Mouse (Mus musculus) activated CD4-positive, CD25-positive, alpha-beta regulatory T cell, adult 4 months (primary cell): ENCODE results near the gene Plau. TPM values are rescaled to one million over a fixed set of nuclear protein-coding genes. Genes with fewer than 3 reads are reported as not detected.

Experiments
- ATAC-seq: one replicate; pipeline ENCODE4 v1.8.0; 2017
- polyA plus RNA-seq, 2 experiments: library from polyadenylated mRNA; unstranded; fragments of 100-300 nt; shearing (Covaris generic); gene quantifications; one replicate each; pipeline ENCODE4 v1.2.1; 2017

The Plau gene
- polyA plus RNA-seq, 2 experiments from 2014 or later, result not detected

DNA sequence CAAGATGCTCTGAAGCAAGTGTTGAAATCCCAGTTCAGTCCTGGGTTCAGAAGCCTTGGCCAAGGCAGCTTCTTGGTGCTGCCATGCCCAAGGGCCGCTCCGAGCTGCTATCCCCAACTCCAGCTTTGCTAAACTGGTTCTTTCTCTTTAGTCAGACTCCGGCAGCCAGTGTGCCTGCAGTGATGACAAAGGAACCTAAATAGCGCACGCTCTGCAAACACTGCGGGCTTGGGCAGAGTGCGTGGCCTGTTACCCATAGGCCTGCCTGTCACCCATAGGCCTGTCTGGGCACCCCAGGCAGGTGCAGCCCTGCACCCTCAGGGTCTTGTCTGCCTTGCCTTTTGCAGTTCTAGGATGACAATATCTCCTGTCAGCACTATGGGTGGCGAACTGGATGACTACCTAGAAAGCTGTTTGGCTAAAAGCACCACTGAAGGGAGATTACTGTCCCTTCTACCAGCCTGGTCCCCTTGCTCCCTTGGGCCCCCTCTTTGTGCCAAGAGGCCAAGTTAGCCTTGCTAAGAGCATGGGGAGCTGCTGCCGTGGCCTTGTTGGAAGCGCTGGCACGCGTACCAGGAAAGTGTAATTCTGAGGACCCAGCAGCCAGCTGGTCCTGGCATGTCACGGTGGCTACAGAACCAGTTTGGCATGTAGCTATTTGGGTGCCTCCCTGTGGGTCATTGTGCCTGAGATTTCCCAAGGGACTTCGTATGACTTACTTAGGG is 30.2 kb upstream of the Plau start:
- ATAC-seq, result no peak

DNA sequence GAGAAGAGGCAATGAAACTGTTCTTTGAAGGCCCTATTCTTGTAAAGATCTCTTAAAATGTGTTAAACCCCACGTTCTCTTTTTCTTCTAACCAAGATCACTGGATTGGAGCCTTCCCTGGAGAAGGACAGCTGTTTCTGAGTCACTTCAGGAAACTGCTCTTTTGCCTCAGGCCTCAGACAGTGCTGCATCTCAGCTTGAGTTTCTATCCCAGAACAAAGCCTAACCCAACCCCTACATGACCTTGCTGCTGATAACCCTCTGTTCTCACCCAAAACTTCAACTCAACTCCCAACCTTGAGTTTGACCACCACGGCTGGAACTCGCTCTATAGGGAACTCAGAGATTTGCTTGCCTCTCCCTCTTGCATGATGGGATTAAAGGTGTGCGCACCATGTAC is 27.1 kb upstream of the Plau start:
- no peak for ATAC-seq

DNA sequence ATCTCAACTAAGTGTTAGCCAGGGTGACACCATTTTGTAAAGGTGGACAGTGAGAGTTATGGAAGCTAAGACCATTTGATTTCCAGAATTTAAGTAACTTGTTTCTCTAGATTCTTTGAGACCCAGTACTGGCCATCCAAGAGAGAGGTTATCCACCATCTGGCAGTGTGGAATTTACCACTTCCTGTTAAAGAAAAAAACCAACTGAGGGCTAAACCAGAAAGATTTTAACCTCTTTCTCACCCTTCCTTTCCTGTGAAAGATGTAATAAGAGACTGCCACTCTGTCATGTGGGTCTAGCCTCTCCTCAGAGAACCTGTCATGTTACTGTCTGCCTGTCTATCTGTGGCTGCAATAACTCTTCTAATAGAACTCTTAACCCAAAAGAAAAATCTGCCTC is 26.6 kb upstream of the Plau start:
- ATAC-seq, result no peak

DNA sequence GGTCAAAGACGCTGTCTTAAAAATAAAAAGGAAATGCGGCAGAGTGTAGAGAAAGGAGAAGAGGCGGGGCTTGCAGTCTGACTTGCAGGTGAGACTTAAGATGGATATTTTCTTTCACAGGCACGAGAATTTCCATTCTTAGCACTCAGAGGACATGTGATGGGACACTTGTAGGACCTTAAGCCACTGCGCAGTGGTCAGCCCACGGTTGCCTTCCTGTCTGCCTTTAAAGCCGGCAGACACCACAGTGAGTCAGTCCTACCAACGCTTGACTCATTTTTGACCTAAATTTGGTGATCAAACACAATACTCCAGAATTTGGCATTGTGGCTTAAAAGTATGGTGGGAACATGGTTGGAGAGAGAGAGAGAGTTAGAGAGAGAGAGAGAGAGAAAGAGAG is 25.2 kb upstream of the Plau start:
- ATAC-seq, result no peak

DNA sequence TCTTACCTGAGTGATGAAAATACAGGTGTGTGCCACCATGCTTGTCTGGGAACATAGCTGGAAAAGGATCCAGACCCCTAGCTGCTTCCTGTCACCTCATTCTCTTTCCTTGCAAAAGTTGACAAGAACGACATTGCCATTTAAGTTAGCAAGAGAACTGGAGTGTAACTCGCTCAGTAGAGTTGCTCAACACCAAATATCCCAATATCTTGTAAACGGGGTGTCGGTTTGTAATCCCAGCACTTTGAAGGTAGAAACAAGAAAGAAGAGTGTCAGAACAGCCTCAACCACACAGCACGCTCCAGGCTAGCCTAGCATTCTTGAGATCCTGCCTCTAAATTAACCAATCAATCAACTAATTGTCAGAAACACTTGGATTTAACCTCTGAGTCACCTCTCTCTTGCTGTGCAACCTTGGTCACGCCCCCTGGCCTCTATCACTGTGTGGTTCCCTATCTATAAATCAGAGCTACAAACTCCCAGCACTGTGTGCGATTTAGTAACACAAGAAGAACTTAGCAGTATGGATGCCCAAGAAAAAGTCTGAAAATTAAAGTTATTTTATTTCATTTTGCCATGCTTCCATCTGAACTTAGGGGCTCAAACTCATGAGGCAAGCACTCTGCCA is 24.6 kb upstream of the Plau start:
- ATAC-seq, result no peak

DNA sequence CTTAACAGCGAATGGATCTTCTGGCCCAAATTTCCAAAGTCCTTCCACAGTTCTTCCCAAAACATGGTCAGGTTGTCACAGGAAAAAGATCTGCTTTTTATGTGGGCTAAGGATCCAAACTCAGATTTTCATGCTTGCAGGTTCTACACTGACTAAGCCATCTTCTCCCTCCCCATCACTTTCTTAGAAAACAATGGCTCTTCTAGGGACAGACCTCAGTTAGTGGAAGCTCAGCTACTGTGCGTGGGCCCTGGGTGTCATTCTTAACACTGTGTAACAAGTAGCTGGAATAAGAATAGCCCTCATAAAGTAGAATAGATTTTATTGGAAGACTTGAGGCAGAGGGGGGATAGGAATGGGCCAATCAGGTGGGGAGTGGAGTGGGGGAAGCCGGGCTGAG is 21.0 kb upstream of the Plau start:
- no peak for ATAC-seq

DNA sequence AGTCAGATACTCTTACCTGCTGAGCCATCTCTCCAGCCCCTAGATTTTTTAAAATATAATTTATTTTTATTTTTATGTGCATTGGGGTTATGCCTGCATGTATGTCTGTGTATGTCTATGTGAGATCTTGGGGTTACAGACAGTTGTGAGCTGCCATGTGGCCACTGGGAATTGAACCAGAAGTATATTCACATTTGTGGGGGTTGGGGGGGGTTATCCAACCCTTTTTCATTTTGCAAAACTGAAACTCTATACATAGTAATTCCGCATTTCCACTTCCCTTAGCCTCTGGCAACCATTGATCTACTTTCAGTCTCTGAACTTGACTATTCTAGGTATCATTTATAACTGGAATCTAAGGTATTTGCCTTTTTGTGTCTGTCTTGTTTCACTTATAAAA is 11.9 kb upstream of the Plau start:
- ATAC-seq, result no peak

DNA sequence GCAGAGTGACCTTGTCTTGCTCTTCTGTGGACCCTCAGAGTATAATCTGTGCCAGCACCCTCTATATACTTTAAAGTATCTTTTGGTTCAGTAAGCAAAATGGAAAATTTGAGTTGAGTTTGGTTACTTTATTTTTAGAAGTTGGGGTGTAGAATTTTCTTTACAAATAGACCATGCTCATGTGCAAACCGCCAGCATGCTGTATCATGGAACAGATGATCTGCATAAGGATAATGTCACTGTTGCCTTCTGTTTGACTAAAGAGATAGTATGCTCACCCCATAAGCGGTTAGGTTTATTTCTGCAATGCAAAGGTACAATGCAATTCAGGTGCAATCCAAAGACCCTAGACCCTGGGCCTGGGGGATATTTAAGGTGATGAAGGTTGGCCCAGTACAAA is 10.9 kb upstream of the Plau start:
- no peak for ATAC-seq

DNA sequence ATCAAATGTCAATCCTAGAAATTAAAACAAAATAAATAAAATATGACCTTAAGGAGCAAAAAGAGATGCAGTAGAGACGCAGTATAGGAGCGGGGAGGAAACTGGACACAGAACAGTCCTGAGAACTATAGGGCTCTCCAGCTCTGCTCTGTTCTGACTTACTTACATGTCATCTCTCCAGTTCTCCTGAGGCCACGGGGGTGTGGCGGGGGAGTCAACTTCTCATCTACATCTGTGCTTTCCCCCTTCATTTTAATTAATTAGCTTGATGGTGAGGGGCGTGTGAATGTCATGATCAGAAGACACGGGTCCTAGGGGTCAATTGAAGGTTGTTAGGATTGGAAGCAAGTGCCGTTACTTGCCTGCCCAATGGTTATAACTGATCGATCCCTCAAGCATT is 9.4 kb upstream of the Plau start:
- ATAC-seq, result no peak

DNA sequence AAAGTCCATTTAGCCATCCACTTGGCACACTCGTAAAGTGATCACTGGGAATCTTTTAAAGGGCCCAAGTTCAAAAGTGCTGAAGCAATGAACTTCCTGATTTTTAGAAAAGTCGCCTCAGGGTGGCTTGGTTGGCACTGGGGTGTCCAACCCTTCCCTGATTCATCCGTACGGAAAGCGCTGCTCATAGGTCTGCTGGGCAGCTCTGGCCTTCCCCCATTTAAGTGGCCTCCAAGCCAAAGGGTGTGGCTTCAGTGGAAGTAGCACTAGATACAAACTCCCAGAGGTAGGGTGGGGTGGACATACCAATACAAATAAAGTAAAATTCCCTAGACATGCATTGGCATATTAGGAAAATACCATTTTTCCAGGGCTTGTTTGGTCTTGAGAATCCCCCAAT is 9.0 kb upstream of the Plau start:
- ATAC-seq, result no peak

DNA sequence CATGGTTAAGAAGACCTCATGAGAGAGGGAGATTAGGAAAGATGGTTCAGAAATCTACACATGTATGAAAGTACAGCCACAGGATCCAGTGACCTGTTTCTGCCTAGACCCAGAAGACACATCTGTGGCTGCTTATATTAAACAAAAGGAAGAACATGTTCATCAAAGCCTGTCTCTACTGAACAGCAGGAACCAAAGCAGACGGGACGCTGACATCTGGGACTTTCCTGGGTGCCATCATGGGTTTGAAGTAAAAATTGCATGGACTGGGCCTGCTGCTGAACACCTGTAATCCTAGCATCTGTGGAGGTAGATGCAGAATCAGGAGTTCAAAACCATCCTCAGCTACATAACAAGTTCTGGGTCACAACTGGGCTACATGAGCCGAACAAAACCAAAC is 7.9 kb upstream of the Plau start:
- ATAC-seq, result peak; percentile 54

DNA sequence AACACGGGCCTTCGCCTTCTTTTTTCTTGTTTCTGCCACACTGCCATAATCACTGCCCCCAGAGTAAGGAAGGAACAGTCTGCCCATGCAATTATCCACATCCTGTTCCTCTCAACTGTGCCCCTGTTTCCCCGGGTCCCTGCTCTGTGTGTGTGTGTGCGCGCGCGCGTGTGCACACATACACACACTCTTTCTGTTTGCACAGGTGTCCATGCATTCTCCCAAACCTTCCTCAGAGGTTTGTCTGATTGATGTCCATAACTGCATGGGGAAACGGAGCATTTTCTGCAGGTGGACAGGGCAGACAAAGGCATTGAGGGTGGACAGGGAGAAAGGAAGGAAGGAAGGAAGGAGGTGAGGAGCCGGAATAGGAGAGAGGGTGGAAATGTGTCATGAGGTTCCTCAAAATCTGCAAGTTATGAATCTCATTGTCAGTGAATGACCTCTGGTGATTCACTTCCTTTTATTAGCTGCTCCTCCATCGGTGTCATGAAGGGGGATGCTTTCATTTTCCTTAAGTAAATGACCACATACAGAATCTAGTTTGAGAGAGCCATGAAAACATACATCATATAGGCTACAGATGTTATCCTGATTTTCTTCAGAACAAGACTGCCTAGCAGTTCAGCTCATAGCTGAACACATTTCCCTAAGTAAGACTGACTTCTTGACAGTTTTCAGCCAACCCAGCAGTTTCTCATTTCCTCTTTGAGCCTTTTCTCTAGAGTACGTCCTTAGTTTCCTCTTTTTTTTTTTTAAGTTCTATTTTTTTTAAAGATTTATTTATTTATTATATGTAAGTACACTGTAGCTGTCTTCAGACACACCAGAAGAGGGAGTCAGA is 6.7 kb upstream of the Plau start:
- no peak for ATAC-seq

DNA sequence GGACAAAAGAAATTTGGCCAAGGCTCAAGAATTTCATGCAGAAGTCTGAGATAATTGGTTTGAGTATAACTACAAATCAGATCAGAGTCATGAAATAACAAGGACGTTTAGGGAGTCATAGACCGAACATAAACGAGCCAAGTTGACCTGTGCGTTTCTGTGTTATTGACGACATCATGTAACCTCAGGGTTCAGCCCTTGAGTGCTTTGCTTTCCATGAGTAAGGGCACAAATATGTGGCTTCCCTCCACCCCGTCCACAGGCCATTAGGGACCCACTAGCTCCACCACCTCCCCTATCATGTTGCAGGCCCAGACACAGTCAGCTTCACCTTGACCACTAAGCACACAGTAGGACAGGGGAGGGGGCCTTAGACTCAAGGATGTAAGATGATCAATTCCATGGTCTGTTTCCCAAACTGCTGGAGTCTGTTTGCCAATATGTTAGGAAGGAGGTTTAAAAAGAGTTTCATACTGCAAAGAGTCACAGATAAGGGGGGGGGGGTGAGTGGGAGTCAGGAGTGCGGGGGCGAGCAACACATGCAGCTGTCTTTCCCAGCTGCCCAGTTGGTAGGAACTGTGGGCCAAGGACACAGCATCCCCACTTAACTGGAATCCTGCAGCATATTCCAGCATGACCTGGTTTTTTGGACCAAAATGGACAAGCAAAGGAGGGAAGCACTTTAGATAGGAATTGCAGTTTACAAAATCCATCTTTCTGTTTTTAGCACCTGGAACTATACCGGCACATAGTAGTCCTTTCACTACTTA is 5.1 kb upstream of the Plau start:
- no peak for ATAC-seq

DNA sequence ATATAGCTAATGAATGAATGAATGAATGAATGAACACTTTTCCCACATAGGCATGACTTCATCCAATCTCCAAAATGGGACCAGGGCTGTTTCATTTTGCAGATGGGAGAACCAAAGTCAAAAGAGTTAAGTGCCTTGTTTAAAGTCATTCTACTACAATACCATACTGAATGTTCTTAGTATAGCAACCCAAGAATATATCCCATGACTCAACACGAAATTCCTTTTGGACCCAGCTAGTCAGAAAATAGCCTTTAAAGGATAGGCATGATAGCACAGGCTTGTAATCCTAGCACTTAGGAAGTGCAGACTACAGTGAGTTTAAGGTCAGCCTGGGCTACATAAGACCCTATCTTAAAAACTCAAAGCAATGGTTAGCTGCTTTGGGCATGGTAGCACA is 4.5 kb upstream of the Plau start:
- ATAC-seq, result no peak

DNA sequence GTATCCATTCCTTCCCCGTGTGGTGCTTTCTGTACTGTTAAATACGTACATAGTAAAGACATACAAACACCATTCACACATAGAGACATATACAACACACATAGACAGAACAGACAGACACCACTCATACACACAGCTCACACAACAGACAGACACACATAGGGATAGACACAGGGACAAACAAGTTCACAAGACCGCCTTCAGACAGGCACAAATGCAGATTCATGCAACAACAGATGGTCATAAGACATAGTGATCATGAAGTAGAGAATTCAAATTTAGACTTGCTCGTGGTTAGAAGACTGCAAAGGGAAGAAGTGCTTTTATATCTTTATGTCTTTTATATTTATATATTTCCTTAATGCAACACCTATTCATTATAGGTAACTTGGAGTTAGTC is 2.9 kb upstream of the Plau start:
- no peak for ATAC-seq

DNA sequence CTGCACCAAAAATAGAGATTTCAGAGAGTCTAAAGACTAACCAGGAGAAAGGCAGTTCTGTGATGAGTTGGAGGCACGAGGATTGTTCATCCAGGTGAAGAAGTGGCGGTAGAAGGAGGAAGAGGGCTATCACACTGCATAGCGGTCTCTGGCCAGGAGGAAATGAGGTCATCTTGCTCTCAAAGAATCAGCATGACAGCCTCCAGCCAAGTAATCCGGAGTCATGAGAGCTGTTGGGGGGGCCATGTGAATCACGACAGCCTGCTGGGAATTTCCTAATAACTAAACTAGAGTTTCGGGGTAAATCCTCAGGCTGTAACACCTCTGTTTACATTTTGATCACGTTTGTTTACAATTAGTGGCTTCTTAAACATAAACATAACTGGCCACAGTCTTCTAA is 2.3 kb upstream of the Plau start:
- no peak for ATAC-seq

DNA sequence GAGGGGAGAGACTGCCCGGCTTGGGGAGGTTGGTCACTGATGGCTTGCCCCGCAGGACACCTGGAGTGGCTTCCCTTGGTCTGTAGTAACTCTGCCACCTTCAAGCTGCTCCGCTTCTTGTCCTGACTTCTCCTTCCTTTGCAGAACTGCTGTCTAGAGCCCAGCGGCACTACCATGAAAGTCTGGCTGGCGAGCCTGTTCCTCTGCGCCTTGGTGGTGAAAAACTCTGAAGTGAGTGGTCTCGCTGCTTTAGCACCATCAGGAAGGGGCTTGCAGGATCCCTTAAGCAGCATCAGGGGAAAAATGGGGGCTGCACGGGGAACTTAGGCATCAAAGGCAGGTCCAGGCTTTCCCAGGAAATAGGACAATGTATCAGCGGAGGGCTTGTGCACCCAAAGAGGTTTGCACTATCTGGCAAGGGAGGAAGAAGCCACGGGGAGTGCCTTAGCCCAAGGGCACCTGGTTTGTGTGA is 481 bp downstream of the Plau start:
- ATAC-seq, result no peak

DNA sequence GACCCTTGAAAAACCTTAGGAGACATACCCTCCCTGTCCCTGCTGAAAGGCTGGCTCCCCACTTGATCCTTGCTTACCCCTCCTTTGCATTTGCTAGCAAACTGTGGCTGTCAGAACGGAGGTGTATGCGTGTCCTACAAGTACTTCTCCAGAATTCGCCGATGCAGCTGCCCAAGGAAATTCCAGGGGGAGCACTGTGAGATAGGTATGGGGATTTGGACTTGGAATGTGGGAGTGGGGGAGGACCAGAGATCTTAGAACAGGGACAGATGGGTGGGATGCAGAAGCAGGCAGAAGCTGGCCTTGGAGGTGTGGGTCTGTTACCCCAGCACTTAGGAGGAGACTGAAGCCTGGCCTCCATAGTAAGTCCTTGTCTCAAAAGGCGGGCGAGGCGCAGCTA is 1.2 kb downstream of the Plau start:
- ATAC-seq, result no peak

DNA sequence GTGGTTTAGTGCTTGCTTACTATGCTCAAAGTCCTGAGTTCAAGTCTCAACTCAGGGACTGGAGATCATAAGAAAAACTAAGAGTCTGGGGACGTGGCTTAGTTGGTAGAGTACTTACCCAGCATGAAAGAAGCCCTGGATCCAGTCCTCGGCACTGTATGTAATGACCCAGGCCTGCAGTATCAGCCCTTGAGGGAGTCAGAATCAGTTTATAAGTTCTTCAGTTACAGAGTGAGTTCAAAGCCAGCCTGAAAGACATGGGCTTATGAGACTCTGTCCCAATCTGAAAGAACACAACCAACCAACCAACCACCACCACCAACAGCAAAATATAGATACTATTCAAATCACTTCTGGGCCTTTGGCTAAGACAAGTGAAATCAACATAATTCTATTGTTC is 5.1 kb downstream of the Plau start:
- no peak for ATAC-seq

DNA sequence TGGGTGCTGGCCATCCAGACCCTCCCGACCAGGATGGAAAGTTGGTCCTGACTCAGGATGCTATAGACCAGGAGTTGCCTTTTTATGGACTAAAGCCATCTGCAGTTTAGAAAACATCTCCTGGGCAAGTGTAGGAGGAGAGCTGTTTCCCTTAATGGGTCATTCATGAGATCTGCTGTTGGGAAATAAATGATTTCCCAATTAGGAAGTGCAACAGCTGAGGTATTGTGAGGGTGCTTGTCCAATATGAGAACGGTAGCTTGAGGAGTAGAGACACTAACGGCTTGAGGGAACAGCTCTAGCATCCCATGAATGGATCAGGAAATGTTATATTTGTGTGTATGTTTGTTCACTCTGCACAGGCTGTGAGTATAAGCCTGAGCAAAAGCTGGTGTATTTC is 6.2 kb downstream of the Plau start:
- ATAC-seq, result no peak

DNA sequence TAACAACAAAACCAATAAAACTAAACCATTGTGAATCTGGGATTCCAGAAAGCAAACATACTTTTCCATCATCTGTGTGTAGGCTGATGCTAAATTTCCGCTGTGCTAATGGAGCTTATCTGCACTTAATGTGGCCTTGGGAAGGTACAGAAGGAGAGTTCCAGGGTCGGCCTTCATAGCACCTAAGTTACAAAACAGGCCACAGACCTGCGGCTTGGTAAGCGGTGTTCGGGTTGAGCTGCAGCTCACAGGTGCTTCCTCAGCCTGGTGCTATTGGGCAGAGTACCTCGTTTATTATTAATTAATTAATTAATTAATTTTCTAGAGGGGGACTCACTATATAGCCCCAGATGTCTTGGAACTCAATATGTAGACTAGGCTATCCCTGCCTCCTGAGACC is 7.7 kb downstream of the Plau start:
- no peak for ATAC-seq

DNA sequence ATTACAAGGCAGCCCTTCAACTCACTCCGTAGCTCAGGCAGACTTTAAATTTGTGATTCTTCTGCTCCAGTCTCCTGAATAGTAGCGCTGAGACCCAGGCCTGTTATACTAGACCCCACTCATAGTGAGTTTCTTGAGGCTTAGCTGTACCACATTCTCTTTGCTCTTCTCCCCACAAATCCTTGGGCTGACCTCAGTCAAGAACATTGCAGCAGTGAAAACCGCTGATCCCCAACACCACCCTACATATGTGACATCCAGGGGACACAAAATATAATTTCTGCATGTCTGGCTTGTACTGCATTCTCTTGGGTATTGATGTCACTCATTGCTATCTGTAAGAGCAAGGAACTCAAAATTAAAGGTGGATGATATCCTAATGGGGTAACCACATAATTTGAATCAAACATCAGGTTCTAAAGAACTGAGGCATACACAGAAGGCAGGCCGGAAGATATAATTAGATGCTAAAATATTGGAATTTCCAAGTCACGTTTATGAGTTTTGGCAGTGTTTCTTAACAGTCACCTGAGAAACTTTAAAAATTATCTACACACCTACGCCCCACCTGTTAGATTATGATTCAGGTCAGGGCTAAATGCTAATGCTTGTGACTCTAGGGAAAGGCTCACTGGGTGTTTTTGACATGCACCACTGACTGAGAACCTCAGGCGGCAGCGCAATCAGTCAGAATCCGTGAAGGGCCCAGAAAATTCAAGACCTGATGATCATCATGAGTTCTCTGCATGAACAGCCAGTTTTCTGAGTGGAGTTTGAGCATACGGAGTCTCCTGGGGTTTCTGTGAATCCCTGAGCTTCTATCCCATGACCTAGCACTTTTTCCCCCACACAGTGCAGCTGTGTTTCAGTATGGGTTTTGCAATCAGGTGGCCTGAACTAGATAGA is 8.5 kb downstream of the Plau start:
- no peak for ATAC-seq
